Mouse (Mus musculus): ENCODE results near the gene Psmg4.

Psmg4 gene

DNA sequence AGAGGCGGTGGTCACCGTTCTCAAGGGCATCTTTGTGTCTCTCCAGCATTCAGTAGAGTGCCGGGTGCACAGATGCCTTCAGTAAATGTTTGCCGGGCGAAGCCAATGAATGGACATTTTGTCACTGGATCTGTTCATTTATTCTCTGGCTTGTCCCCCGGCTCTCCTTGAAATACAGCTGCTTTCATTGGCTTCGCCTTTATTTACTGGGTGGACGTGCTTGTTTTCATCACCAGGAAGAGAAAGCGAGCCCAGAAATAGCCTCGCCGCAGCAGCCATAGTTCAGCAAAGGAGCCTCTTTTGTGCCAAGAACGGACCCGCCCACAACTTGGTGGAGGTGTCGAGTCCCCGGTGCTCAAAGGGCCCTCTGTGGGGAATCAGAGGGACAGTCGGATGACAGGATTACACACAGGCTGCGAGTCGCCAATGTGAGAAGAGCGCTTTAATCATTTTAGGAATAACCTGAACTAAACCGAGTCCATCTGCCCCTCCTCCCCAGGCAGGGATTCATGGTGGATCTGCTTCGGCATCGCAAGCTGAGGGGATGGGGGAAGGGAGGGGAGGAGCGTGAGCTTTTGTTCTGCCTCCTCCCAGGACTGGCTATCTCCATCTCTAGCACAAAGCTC lies 13.9 kb upstream of the Psmg4 start:
- peak; percentile 57 for DNase-seq (ENCODE audit: low read depth)

GRCm38 (mm10) chr13:34149463-34150176 lies 13.1 kb upstream of the Psmg4 start:
- no peak for DNase-seq (ENCODE audit: low read depth)

DNA sequence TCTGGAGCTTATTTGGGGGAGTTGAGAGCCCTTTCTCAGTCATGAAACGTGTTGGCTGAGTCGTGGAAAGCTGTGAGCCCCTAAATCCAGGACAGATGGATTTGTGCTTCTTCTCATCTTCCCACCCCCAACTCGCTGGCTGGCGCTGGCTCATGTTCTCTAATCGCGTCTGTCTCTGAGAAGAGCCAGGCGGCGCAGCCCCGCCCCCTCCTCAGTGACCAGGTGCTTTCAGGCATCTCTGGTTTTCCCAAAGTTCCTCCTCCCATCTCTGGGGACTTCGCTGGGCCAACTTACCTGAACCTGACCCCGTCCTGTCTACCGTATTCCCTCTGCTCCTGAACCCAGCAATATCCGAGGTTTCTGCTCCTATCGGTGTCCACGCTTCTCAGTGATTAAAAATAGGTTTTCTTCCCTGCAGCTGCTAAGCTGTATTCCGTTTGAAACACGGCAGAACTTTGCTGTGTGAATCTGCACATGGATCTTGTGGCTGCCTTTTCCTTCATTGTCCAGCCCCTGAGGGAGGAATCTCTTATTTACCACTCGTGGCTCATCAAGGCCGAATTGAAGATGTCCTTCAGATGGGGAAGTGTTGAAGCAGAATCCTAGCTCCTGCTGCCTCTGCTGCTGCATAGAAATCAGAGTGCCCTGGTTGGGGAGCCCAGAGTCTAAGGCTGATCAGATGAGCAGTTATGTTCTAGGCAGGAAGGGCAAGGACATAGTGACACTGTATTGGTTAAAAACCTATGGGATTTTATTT lies 12.3 kb upstream of the Psmg4 start:
- DNase-seq (ENCODE audit: low read depth), result no peak

DNA sequence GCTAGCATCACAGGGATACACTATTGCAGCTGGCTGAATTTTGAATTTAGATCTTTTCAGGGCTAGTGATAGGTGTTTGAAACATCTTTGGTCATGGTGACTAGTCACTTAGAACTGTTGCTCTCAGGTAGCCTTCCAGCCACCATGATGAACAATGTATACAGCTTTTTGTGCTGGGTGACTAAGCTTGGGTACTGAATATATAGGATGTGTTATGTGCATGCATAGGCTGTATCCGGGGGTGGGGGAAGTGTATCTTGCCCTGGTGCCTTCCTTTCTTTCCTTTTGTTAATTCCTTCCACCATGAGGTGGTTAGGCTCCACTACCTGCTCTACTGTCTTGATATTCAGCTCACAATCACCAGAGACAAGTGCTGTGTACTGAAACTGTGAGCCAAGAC lies 11.3 kb upstream of the Psmg4 start:
- DNase-seq (ENCODE audit: low read depth), result no peak

DNA sequence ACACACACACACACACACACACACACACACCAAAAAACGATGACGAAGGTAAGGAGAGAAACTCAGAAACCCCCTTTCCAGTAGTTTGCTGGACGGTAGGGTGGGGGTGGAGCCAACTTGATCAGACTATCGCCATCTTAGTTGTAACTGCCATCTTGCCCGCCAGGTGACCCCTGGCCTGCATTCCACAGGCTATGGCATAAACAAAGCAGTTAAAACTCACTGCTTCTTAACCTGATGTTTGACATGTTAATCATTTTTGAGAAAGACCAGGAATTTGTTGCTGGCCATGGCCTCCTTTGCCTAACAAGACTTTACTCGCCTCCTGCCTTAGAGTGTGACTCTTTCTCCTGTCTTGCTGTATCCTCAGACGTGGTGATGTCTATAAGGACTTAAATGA lies 10.1 kb upstream of the Psmg4 start:
- DNase-seq (ENCODE audit: low read depth), result no peak

DNA sequence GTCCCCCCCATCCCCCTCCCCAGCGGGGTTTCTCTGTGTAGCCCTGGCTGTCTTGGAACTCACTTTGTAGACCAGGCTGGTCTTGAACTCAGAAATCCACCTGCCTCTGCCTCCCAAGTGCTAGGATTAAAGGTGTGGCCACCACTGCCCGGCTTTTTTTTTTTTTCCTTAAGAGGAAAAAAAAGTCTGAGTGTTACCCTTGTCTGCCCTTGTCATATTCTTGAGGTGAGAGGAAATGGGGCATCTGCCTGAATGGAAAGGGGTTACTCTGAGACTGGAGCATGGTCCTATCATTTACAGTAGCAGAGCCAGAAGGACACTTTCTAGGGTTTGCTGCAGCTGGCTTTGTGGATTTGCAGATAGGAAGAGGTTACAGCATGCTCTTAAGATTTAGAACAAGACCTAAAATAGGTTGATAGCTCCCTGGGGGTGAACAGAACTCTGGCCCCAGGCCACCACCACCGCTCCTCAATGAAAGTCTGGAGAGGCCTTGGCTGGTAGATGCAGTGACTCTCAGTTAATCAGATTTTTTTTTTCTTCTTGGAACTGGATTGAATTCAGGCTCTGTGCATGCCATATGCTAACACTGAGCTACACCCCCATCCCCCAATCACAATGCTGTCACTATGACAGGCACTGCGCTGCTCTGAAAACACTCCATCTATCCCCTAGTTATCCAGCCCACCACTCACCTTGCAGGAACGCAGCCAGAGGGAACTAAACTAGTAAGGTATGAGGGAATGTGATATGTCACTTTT lies 9.3 kb upstream of the Psmg4 start:
- no peak for DNase-seq (ENCODE audit: low read depth)

GRCm38 (mm10) chr13:34154217-34154930 lies 8.4 kb upstream of the Psmg4 start:
- DNase-seq (ENCODE audit: low read depth), result peak; percentile 93

GRCm38 (mm10) chr13:34154931-34155272 lies 7.9 kb upstream of the Psmg4 start:
- peak; percentile 90 for DNase-seq (ENCODE audit: low read depth)

DNA sequence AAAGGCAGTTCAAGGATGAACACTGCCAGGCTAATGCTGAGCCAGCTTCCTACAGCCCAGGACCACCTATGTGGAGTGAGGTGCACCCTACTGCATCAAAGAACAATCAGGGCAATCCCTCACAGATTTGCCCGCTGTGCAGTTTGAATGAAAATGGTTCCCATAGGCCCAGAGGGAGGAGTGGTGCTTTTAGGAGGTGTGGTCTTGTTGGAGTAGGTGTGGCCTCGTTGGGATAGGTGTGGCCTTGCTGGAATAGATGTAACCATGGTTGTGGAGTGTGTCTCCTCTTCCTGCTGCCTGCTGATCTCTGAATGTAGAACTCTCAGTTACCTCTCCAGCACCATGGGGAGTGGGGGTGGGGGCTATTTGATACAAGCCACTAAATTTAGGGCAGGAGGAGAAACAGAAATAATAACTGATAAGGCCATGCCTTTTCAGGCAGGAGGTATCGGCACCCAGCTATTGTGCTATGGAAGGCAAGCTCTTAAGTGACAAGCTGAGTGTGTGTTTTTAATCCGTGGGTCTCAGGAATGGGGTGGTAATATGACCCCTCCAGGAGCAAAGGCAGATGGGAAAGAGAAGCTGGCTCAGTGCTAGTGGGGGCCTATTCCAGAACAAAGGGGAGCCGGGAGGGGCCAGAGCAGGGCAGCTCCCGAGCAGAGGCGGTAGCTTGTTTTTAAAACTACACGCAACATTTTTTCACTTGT lies 6.5 kb upstream of the Psmg4 start:
- peak; percentile 50 for DNase-seq (ENCODE audit: low read depth)

DNA sequence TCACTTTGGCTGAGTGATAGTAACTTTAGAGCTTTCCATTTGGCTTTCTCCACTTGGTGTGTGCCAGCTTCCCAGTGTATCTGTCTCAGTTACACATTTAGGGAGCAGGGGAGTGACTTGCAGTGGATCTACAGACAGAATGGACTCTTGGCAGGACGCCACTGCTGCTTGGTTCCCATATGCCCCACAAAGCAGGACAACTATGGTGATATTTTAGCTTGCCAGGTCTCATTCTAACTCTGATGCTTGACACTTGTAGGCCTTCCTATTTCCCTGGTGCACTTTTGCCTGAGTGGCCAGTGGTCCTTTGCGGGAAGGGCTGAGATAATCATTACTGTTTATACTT lies 6.0 kb upstream of the Psmg4 start:
- DNase-seq (ENCODE audit: low read depth), result no peak

GRCm38 (mm10) chr13:34157596-34158157 lies 5.1 kb upstream of the Psmg4 start:
- no peak for DNase-seq (ENCODE audit: low read depth)

- DNase-seq (ENCODE audit: low read depth), result no peak
Observed at GRCm38 (mm10) chr13:34159926-34160325, 2.8 kb upstream of the Psmg4 start.

GRCm38 (mm10) chr13:34163304-34163975 lies 676 bp downstream of the Psmg4 start:
- DNase-seq (ENCODE audit: low read depth), result no peak

DNA sequence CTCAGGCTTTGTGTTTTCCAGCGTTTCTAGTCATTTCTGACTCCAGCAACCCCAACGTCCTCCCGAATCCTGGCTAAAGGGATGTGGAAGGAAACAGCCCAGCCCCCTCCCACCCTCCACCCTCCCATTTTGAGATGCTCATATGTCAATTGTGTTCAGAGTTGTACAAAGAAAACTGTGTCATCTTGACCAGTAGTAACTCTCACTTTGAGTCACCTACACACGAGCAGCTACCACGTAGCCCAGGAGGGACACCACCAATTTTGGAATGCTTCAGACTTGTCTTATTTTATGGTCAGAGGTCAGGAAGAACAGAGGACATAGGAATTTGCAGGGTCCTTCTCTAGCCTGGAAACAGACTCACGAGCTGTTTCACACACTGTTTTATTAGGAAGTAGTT lies 11.3 kb downstream of the Psmg4 start:
- no peak for DNase-seq (ENCODE audit: low read depth)

- DNase-seq (ENCODE audit: low read depth), result no peak
Observed at GRCm38 (mm10) chr13:34181624-34182023, 18.9 kb downstream of the Psmg4 start.

DNA sequence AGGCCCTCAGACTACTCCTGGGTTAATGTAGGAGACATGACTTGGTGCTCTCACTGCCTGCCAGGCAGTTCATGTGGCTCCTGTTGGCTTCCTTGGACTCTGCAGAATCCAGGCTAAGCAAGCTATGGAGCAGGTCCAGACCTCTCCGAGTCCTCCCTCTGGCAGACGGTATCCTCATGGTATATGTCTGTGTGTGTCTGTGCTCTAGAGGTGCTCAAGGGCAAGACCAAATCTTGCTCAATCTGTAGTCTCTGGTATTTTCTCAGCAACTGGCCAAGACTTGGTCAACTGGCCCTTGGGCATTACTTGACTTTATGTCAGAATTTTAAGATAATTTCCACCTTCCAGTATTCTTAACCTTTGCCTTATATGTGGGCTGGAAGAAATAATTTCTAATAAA lies 22.6 kb downstream of the Psmg4 start:
- no peak for DNase-seq (ENCODE audit: low read depth)

- peak; percentile 74 for DNase-seq (ENCODE audit: low read depth)
Observed at GRCm38 (mm10) chr13:34187571-34187970, 24.8 kb downstream of the Psmg4 start.

DNA sequence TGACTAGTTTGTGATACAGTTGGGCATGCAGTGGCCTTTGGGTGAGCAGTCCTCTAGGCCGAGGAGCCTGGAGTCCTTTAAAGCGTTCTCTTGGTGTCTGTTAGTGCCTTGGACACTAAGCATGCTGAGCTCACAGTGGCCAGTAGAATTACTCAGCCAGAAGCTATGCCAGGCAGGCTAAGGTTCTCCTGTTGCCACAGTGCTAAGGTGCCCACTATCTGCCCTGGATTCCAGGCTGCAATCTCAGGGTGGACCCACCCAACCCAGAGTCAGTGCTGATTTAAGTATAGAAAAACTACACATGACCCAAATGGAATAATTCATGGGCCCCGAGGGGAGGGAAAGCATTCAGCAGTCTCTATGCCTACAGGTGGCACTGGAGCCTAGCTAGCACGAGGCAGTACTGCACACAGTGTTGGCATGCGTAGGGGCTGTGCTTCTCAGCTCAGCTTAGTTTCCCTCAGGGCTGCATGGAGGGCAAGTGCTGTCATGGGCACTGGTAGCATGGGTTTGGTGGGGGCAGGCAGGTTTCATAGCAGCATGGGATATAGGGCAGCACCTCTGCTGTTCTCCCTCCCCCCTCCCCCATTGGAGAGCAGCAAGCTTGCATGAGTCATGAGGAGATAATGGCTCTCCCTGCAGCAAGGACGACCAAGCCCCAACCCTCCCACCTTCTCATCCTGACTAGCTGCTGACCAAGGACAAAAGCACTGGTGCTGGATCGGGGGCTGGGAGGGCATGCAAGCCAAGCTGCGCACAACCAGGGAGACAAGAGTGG lies 29.8 kb downstream of the Psmg4 start:
- DNase-seq (ENCODE audit: low read depth), result no peak

DNA sequence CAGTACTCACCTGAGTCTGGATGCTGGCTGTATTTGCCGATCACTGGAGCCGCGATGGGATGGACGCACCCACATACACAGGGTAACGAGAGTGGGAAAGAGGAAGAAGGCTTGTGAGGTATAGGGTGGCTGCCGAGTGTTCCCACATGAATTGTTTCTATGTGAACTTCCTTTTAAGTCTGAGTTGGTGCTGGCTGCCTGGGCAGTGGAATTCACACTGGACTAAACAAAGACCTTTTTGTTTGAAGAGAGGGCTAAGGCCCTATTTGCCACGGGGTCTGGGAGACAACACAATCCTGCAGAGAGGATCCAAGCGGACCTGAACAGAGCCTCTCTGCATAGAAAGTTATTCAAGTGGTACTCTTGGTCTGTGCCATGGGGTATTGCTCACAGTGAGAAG lies 30.6 kb downstream of the Psmg4 start:
- DNase-seq (ENCODE audit: low read depth), result no peak

DNA sequence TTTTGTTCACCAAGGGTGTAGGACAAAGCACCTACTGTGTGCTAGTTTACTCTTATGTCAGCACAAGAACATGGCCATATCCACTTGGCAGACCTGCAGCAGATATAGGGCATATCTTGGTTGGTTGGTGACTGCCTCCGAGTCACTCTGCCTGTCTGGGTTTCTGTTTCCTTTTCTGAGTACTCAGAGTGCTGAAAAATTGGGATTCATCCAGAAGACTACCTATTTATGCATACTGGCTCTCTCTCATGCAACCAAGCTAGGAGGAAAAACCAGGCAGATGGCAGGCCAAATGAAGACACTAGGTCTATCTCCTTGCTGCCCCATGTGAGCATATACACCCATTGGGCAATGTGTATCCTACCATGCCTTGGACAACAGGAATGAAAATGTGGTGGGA lies 32.9 kb downstream of the Psmg4 start:
- no peak for DNase-seq (ENCODE audit: low read depth)

Measured in induced T-regulatory cell, adult 2 months (primary cell).